16 mouse cellular contexts compared by ENCODE assay signal in the genomic region with DNA sequence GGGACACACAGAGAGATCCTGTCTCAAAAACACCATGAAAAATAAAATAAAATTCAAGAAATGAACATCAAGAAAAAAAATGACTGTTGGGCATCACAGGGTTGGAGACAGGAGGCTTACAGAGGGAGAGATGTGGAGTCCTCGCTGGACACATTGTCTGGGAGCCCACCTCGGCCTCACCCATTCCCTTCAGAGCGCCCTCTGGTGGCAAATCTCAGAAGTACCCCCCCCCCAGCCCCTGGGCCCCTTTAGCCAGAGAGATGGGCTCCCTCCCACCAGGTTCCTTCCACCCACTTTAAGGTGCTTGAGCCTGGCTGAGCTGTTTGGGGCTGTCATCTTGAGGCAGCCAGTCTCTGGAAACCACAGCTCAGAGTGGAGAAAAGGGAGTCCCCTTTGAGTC.
DNase-seq lines count a peak whose midpoint lies in the region; ATAC-seq and TF ChIP-seq lines count a peak whose summit lies in the region.
"Had no signal": no experiment of that assay in that cellular context is flagged by ENCODE, and none has a peak within 500 bp of the region (broad histone marks: within the 10 kb centered on the region; RNA-seq: fewer than 3 reads in every experiment).

No protein-coding gene starts in this region.

- H3K9me3 ChIP-seq in intestine, postnatal 0 days (ENCODE audit: control insufficient read depth) = no peaks in the 10 kb centered on the region
- H3K9me3 ChIP-seq in intestine, embryonic 16.5 days (ENCODE audit: control insufficient read depth, low read length) = no peaks in the 10 kb centered on the region
- no peaks in the 10 kb centered on the region for H3K9me3 ChIP-seq in midbrain, embryonic 10.5 days (replicated peaks)
- no peaks in the 10 kb centered on the region for H3K9me3 ChIP-seq in midbrain, embryonic 14.5 days (ENCODE audit: control insufficient read depth, low read length)
- no peaks in the 10 kb centered on the region for H3K9me3 ChIP-seq in limb, embryonic 10.5 days (replicated peaks)
- H3K9me3 ChIP-seq: forebrain, embryonic 15.5 days; heart, embryonic 10.5 days; limb, embryonic 15.5 days had no signal

- DNase-seq in midbrain, embryonic 10.5 days (ENCODE audit: low spot score) = no peak
- no peak for DNase-seq in midbrain, embryonic 14.5 days
- DNase-seq in ZHBTc4 (ENCODE audit: low read depth, low spot score) = peak; percentile 36
- peak; percentile 47 for DNase-seq in limb, embryonic 10.5 days (ENCODE audit: low spot score)
- DNase-seq in cerebellum, postnatal 4 days (ENCODE audit: low spot score in 2 of 2) = no peak
- DNase-seq: adrenal gland, adult 8-10 months; cerebellum, adult 18-20 months; heart, postnatal 14 days; kidney, adult 9 months had no signal

- peak; percentile 30; the same call in 1 of the 2 replicates for TF ChIP-seq CTCF in intestine, postnatal 0 days (IDR thresholded peaks at IDR 0.05; ENCODE audit: low read depth)

- no peaks in the 10 kb centered on the region for H3K4me1 ChIP-seq in intestine, postnatal 0 days (replicated peaks; ENCODE audit: control insufficient read depth, insufficient read depth, low read length)
- H3K4me1 ChIP-seq in intestine, embryonic 16.5 days (ENCODE audit: control insufficient read depth, insufficient read depth, low read length) = peaks cover under 1% of the 10 kb centered on the region; the same call in 1 of the 2 replicates
- H3K4me1 ChIP-seq in midbrain, embryonic 10.5 days = peaks cover 65% of the 10 kb centered on the region
- peaks cover 25% of the 10 kb centered on the region for H3K4me1 ChIP-seq in midbrain, embryonic 14.5 days (ENCODE audit: control insufficient read depth, insufficient read depth, low read length)
- H3K4me1 ChIP-seq in limb, embryonic 10.5 days = peaks cover 51% of the 10 kb centered on the region

- no peak overlapping the region for H3K4me3 ChIP-seq in intestine, postnatal 0 days (ENCODE audit: low read depth, low read length)
- H3K4me3 ChIP-seq in intestine, embryonic 16.5 days (ENCODE audit: low read length) = no peak overlapping the region
- H3K4me3 ChIP-seq in midbrain, embryonic 10.5 days = no peak overlapping the region
- no peak overlapping the region for H3K4me3 ChIP-seq in midbrain, embryonic 14.5 days (replicated peaks; ENCODE audit: low read depth, low read length)
- no peak overlapping the region for H3K4me3 ChIP-seq in limb, embryonic 10.5 days
- H3K4me3 ChIP-seq: forebrain, embryonic 15.5 days; heart, embryonic 10.5 days; limb, embryonic 15.5 days; myocyte had no signal

- WGBS in intestine, postnatal 0 days = 29% methylated on average over 3 of the region's 3 CpGs
- WGBS in intestine, embryonic 16.5 days = 26% methylated on average over 3 of the region's 3 CpGs
- WGBS in midbrain, embryonic 10.5 days = 24% methylated on average over 3 of the region's 3 CpGs
- 34% methylated on average over 3 of the region's 3 CpGs for WGBS in midbrain, embryonic 14.5 days
- WGBS in limb, embryonic 10.5 days = 23% methylated on average over 3 of the region's 3 CpGs

- no peak for ATAC-seq in intestine, postnatal 0 days
- ATAC-seq in intestine, embryonic 16.5 days = no peak
- ATAC-seq in midbrain, embryonic 14.5 days (ENCODE audit: low FRiP score, low TSS enrichment) = no peak
- ATAC-seq: forebrain, embryonic 15.5 days; hindbrain, embryonic 16.5 days had no signal

- no peak overlapping the region for H3K9ac ChIP-seq in intestine, postnatal 0 days (ENCODE audit: low read depth, low read length)
- no peak overlapping the region for H3K9ac ChIP-seq in intestine, embryonic 16.5 days (ENCODE audit: low read depth, low read length)
- no peak overlapping the region for H3K9ac ChIP-seq in midbrain, embryonic 14.5 days (replicated peaks; ENCODE audit: low read length)
- H3K9ac ChIP-seq: forebrain, embryonic 15.5 days; limb, embryonic 15.5 days had no signal

- H3K27me3 ChIP-seq in intestine, postnatal 0 days (replicated peaks; ENCODE audit: control insufficient read depth, insufficient read depth, low read length) = no peaks in the 10 kb centered on the region
- no peaks in the 10 kb centered on the region for H3K27me3 ChIP-seq in intestine, embryonic 16.5 days (replicated peaks; ENCODE audit: control insufficient read depth, insufficient read depth, low read length)
- H3K27me3 ChIP-seq in midbrain, embryonic 10.5 days (ENCODE audit: low read depth, poor library complexity, severe bottlenecking) = no peaks in the 10 kb centered on the region
- H3K27me3 ChIP-seq in midbrain, embryonic 14.5 days (ENCODE audit: control insufficient read depth, insufficient read depth, low read length) = no peaks in the 10 kb centered on the region
- H3K27me3 ChIP-seq in limb, embryonic 10.5 days (ENCODE audit: low read depth, poor library complexity, severe bottlenecking) = no peaks in the 10 kb centered on the region
- H3K27me3 ChIP-seq: forebrain, embryonic 15.5 days; limb, embryonic 15.5 days had no signal

- no peak overlapping the region for H3K27ac ChIP-seq in intestine, postnatal 0 days (ENCODE audit: low read depth, low read length)
- no peak overlapping the region for H3K27ac ChIP-seq in intestine, embryonic 16.5 days (ENCODE audit: low read length)
- H3K27ac ChIP-seq in midbrain, embryonic 10.5 days (replicated peaks) = 0 out of 2 replicates have a peak overlapping the region, but pooled peaks have one; percentile 42
- no peak overlapping the region for H3K27ac ChIP-seq in midbrain, embryonic 14.5 days (replicated peaks; ENCODE audit: low read depth, low read length)
- H3K27ac ChIP-seq in limb, embryonic 10.5 days = no peak overlapping the region
- H3K27ac ChIP-seq: forebrain, embryonic 15.5 days; heart, embryonic 10.5 days; limb, embryonic 15.5 days had no signal

- H3K36me3 ChIP-seq in intestine, postnatal 0 days (ENCODE audit: control insufficient read depth, insufficient read depth) = no peaks in the 10 kb centered on the region
- no peaks in the 10 kb centered on the region for H3K36me3 ChIP-seq in intestine, embryonic 16.5 days (ENCODE audit: control insufficient read depth, insufficient read depth, low read length)
- H3K36me3 ChIP-seq in midbrain, embryonic 10.5 days = no peaks in the 10 kb centered on the region; the same call in 1 of the 2 replicates
- H3K36me3 ChIP-seq in midbrain, embryonic 14.5 days (ENCODE audit: control insufficient read depth, insufficient read depth, low read length) = no peaks in the 10 kb centered on the region
- H3K36me3 ChIP-seq in limb, embryonic 10.5 days = peaks cover 16% of the 10 kb centered on the region
- H3K36me3 ChIP-seq: forebrain, embryonic 15.5 days; heart, embryonic 10.5 days; limb, embryonic 15.5 days had no signal

- no peak overlapping the region for H3K4me2 ChIP-seq in intestine, postnatal 0 days (replicated peaks; ENCODE audit: low read depth)
- H3K4me2 ChIP-seq in intestine, embryonic 16.5 days (ENCODE audit: low read depth, low read length) = no peak overlapping the region
- H3K4me2 ChIP-seq in midbrain, embryonic 14.5 days (ENCODE audit: low read length) = no peak overlapping the region
- H3K4me2 ChIP-seq: forebrain, embryonic 15.5 days; limb, embryonic 15.5 days had no signal

Comparison
In these comparisons a context has a peak if more than half of its experiments do, and no peak if none do; other contexts are left out.
1. DNase-seq: peak in ZHBTc4 (single experiment) and limb, embryonic 10.5 days (single experiment); none in midbrain, embryonic 10.5 days (single experiment), midbrain, embryonic 14.5 days (single experiment) and cerebellum, postnatal 4 days (0 of 2).